Mouse (Mus musculus) MEL (cell line): Measurements from ENCODE around the gene Ankfy1. TPM values are rescaled to one million over a fixed set of nuclear protein-coding genes. Genes with fewer than 3 reads are reported as not detected.

Source experiments
- DNase-seq: peaks from one replicate; pipeline ENCODE4 v3.0.0; 2011; ENCODE audit warnings: low read depth, low spot score
- H3K27ac ChIP-seq: 2 replicates; pipeline ENCODE4 v1.5.1; 2012; ENCODE audit warnings: low read depth, mild to moderate bottlenecking, control low read depth, low read length, moderate library complexity; ENCODE audit not compliant: control insufficient read depth
- H3K27me3 ChIP-seq, 2 experiments: fragments of 150-350 bp in 1 of 2; sonication (generic) in 1 of 2; 2 replicates each; pipeline ENCODE4 v1.6.1; 2012; ENCODE audit warnings: low read length in 2 of 2, mild to moderate bottlenecking in 2 of 2, improper control_type of control experiment in 1 of 2, moderate library complexity in 1 of 2; ENCODE audit not compliant: insufficient read depth in 2 of 2, control insufficient read depth in 1 of 2
- H3K36me3 ChIP-seq, 2 experiments: 2 replicates each; pipeline ENCODE4 v1.6.1; 2012 to 2014; ENCODE audit warnings: low read length in 2 of 2, improper control_type of control experiment in 1 of 2, inconsistent platforms in 1 of 2, mild to moderate bottlenecking in 1 of 2; ENCODE audit not compliant: insufficient read depth in 2 of 2, control insufficient read depth in 1 of 2
- H3K4me1 ChIP-seq, 2 experiments: fragments of 150-350 bp in 1 of 2; sonication (generic) in 1 of 2; 2 replicates each; pipeline ENCODE4 v1.6.1; 2012; ENCODE audit warnings: low read length in 2 of 2, improper control_type of control experiment in 1 of 2, mild to moderate bottlenecking in 1 of 2; ENCODE audit not compliant: insufficient read depth in 2 of 2, control insufficient read depth in 1 of 2
- H3K4me3 ChIP-seq, 2 experiments: fragments of 150-350 bp in 1 of 2; sonication (generic) in 1 of 2; 2 replicates each; pipeline ENCODE4 v1.5.1; 2012; ENCODE audit warnings: low read depth in 2 of 2, low read length in 2 of 2, mild to moderate bottlenecking in 2 of 2, moderate library complexity in 2 of 2, control low read depth in 1 of 2, improper control_type of control experiment in 1 of 2; ENCODE audit not compliant: control insufficient read depth in 1 of 2, insufficient read depth in 1 of 2
- H3K79me2 ChIP-seq: 2 replicates; pipeline ENCODE4 v1.6.1; 2012; ENCODE audit warnings: mild to moderate bottlenecking, low read length, moderate library complexity; ENCODE audit not compliant: control insufficient read depth, poor library complexity, insufficient read depth
- H3K9ac ChIP-seq: 2 replicates; pipeline ENCODE4 v1.6.1; 2012; ENCODE audit warnings: low read depth, mild to moderate bottlenecking, control low read depth, low read length, moderate library complexity; ENCODE audit not compliant: control insufficient read depth, poor library complexity, severe bottlenecking
- H3K9me3 ChIP-seq: fragments of 150-350 bp; sonication (generic); replicated peaks from 2 replicates; pipeline ENCODE4 v1.6.1; 2012; ENCODE audit warnings: mild to moderate bottlenecking, low read length, improper control_type of control experiment, moderate library complexity; ENCODE audit not compliant: insufficient read depth
- CHD1 ChIP-seq: IDR thresholded peaks from 2 replicates; pipeline ENCODE4 v1.6.1; 2012; ENCODE audit warnings: low read depth, mild to moderate bottlenecking, inconsistent platforms, low read length, improper control_type of control experiment
- CHD2 ChIP-seq: IDR thresholded peaks from 2 replicates; pipeline ENCODE4 v1.6.1; 2011; ENCODE audit warnings: low read length, improper control_type of control experiment
- CTCF ChIP-seq, 3 experiments: IDR thresholded peaks in 2 of 3; conservative IDR thresholded peaks in 1 of 3; 2 replicates each; pipeline ENCODE4 v1.5.1; 2011 to 2012; ENCODE audit warnings: low read length in 3 of 3, low read depth in 2 of 3, mild to moderate bottlenecking in 2 of 3, improper control_type of control experiment in 1 of 3, inconsistent platforms in 1 of 3, mixed read lengths in 1 of 3, moderate library complexity in 1 of 3; ENCODE audit not compliant: control insufficient read depth in 1 of 3, insufficient read depth in 1 of 3, poor library complexity in 1 of 3, severe bottlenecking in 1 of 3
- ELF1 ChIP-seq: IDR thresholded peaks from 2 replicates; pipeline ENCODE4 v1.6.1; 2014; ENCODE audit warnings: low read depth, mild to moderate bottlenecking, inconsistent platforms, low read length, improper control_type of control experiment, moderate library complexity
- EP300 ChIP-seq, 2 experiments: IDR thresholded peaks; 2 replicates each; pipeline ENCODE4 v1.6.1; 2011; ENCODE audit warnings: improper control_type of control experiment in 2 of 2, low read length in 2 of 2, low read depth in 1 of 2, mild to moderate bottlenecking in 1 of 2
- ETS1 ChIP-seq: IDR thresholded peaks from 2 replicates; pipeline ENCODE4 v1.6.1; 2012; ENCODE audit warnings: low read depth, mild to moderate bottlenecking, inconsistent platforms, low read length, improper control_type of control experiment, moderate library complexity
- GABPA ChIP-seq: IDR thresholded peaks from 2 replicates; pipeline ENCODE4 v1.6.1; 2012; ENCODE audit warnings: low read depth, mild to moderate bottlenecking, inconsistent platforms, low read length, improper control_type of control experiment, moderate library complexity
- GATA1 ChIP-seq: IDR thresholded peaks from 2 replicates; pipeline ENCODE4 v1.6.1; 2011; ENCODE audit warnings: low read depth, low read length, improper control_type of control experiment
- HCFC1 ChIP-seq: IDR thresholded peaks from 2 replicates; pipeline ENCODE4 v1.6.1; 2012; ENCODE audit warnings: low read depth, mild to moderate bottlenecking, inconsistent platforms, low read length, improper control_type of control experiment, moderate library complexity
- JUND ChIP-seq: IDR thresholded peaks from 2 replicates; pipeline ENCODE4 v1.6.1; 2011; ENCODE audit warnings: low read depth, mild to moderate bottlenecking, improper control_type of control experiment, low read length
- MAFK ChIP-seq: IDR thresholded peaks from 2 replicates; pipeline ENCODE4 v1.6.1; 2011; ENCODE audit warnings: low read depth, mild to moderate bottlenecking, low read length, improper control_type of control experiment, borderline replicate concordance
- MAX ChIP-seq: IDR thresholded peaks from 2 replicates; pipeline ENCODE4 v1.6.1; 2011; ENCODE audit warnings: low read length, improper control_type of control experiment
- MXI1 ChIP-seq: IDR thresholded peaks from 2 replicates; pipeline ENCODE4 v1.6.1; 2011; ENCODE audit warnings: mild to moderate bottlenecking, low read depth, low read length, improper control_type of control experiment
- MYB ChIP-seq: IDR thresholded peaks from 2 replicates; pipeline ENCODE4 v1.6.1; 2011; ENCODE audit warnings: mild to moderate bottlenecking, low read depth, low read length, improper control_type of control experiment
- MYC ChIP-seq: IDR thresholded peaks from 2 replicates; pipeline ENCODE4 v1.6.1; 2011; ENCODE audit warnings: low read depth, mild to moderate bottlenecking, low read length, improper control_type of control experiment, moderate library complexity
- NELFE ChIP-seq: IDR thresholded peaks from 2 replicates; pipeline ENCODE4 v1.6.1; 2011; ENCODE audit warnings: low read depth, low read length, improper control_type of control experiment
- RCOR1 ChIP-seq: IDR thresholded peaks from 2 replicates; pipeline ENCODE4 v1.6.1; 2012; ENCODE audit warnings: low read depth, mild to moderate bottlenecking, inconsistent platforms, low read length, improper control_type of control experiment
- SIN3A ChIP-seq: IDR thresholded peaks from 2 replicates; pipeline ENCODE4 v1.6.1; 2012; ENCODE audit warnings: low read length, improper control_type of control experiment, inconsistent platforms
- SMC3 ChIP-seq: IDR thresholded peaks from 2 replicates; pipeline ENCODE4 v1.6.1; 2011; ENCODE audit warnings: low read depth, low read length, improper control_type of control experiment
- TAL1 ChIP-seq: IDR thresholded peaks from 2 replicates; pipeline ENCODE4 v1.6.1; 2012; ENCODE audit warnings: mild to moderate bottlenecking, inconsistent platforms, low read length, moderate library complexity, mixed read lengths
- TBP ChIP-seq: IDR thresholded peaks from 2 replicates; pipeline ENCODE4 v1.8.0; 2011; ENCODE audit warnings: low read depth, low read length, improper control_type of control experiment
- TCF12 ChIP-seq: IDR thresholded peaks from 2 replicates; pipeline ENCODE4 v1.6.1; 2014; ENCODE audit warnings: low read depth, mild to moderate bottlenecking, inconsistent platforms, low read length, improper control_type of control experiment, moderate library complexity
- USF1 ChIP-seq: IDR thresholded peaks from 2 replicates; pipeline ENCODE4 v1.6.1; 2014; ENCODE audit warnings: low read depth, mild to moderate bottlenecking, inconsistent platforms, low read length, improper control_type of control experiment, moderate library complexity
- USF2 ChIP-seq, 2 experiments: IDR thresholded peaks; 2 replicates each; pipeline ENCODE4 v1.6.1; 2011 to 2012; ENCODE audit warnings: improper control_type of control experiment in 2 of 2, low read length in 2 of 2, borderline replicate concordance in 1 of 2, inconsistent platforms in 1 of 2, low read depth in 1 of 2, mild to moderate bottlenecking in 1 of 2; ENCODE audit not compliant: insufficient read depth in 1 of 2
- ZNF384 ChIP-seq: IDR thresholded peaks from 2 replicates; pipeline ENCODE4 v1.6.1; 2012; ENCODE audit warnings: low read depth, mild to moderate bottlenecking, inconsistent platforms, low read length, improper control_type of control experiment
- polyA plus RNA-seq, 2 experiments: library from polyadenylated mRNA; stranded (reverse) in 1 of 2; unstranded in 1 of 2; fragments of >175 nt in 1 of 2; fragments of >200 nt in 1 of 2; gene quantifications; 2 replicates each; pipeline versions ENCODE4 v1.2.1 to v1.2.4; 2012; ENCODE audit warnings: low replicate concordance in 2 of 2, low read depth in 1 of 2; ENCODE audit not compliant: insufficient read length in 2 of 2, insufficient read depth in 1 of 2, missing spikeins in 1 of 2
- total RNA-seq: library from RNA; depleted of rRNA; stranded (reverse); fragments of 300-350 nt; gene quantifications from 2 replicates; pipeline ENCODE4 v1.2.3, GENCODE M21; 2012

The Ankfy1 gene
- total and polyA plus RNA-seq, 3 experiments, result 60.6 to 153 (median 148) TPM

DNA sequence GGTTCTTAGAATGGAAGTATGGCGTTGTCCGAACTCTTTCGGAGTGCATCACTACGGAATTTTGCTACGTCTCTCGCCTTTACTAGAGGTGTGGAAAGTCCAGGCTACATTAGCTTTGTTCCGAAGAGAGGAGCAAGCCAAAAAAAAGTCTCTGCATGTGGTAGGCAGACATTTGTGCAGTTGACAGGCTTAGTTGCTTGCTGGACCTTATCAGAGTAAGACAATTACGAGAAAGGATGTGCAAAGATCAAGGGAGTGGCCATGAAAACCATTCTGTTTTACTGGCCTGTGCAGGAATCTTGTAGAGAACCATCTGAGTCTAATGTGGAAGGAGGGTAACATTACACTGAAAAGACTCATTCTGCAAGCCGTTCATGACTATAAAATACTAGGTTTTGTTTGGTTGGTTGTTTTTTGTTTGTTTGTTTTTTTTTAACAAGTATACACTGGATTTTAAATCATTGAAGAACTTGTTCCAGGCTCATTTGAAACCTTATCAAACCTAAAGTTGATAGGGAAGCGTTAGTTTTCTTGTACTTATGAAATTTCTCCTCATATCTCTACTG lies 107.0 kb downstream of the Ankfy1 start:
- peak overlapping the region; percentile 83 for H3K9ac ChIP-seq
- H3K4me1 ChIP-seq, result peaks cover 9 to 19% of the 10 kb centered on the region in 2 experiments
- DNase-seq, result peak; percentile 80
- TF ChIP-seq CTCF (IDR thresholded peaks at IDR 0.05 in 2 of 3, conservative IDR thresholded peaks at IDR 0.05 in 1 of 3; ENCODE audit: control insufficient read depth in 1 of 3, insufficient read depth in 1 of 3, low read depth in 2 of 3, low read length in 3 of 3, poor library complexity in 1 of 3, severe bottlenecking in 1 of 3) (no peak), HCFC1 (peak; percentile 17; the same call in 1 of the 2 replicates), MYC (peak; percentile 73), ELF1 (no peak), TAL1 (no peak), EP300 (IDR thresholded peaks at IDR 0.05; ENCODE audit: low read depth in 1 of 2, low read length in 2 of 2) (peak in 1 of 2 experiments; percentile 37; a peak in 1 of 4 replicates), USF2 (IDR thresholded peaks at IDR 0.05; ENCODE audit: borderline replicate concordance in 1 of 2, insufficient read depth in 1 of 2, low read depth in 1 of 2, low read length in 2 of 2) (no peak), TBP (peak; percentile 65), NELFE (no peak), TCF12 (no peak), SIN3A (peak; percentile 86), USF1 (no peak), SMC3 (no peak), MAX (no peak), CHD2 (no peak), GATA1 (peak; percentile 29), ZNF384 (peak; percentile 50), MXI1 (peak; percentile 71; the same call in 1 of the 2 replicates), GABPA (no peak), JUND (no peak), CHD1 (0 out of 2 replicates have a peak, but pooled peaks have one; percentile 79)
- no peaks in the 10 kb centered on the region for H3K9me3 ChIP-seq
- H3K27me3 ChIP-seq, result no peaks in the 10 kb centered on the region
- peak overlapping the region; percentile 63 to 81 for H3K4me3 ChIP-seq
- peak overlapping the region; percentile 63 for H3K27ac ChIP-seq
- peaks cover 31% of the 10 kb centered on the region for H3K79me2 ChIP-seq
- H3K36me3 ChIP-seq, result peaks cover 0 to 35% of the 10 kb centered on the region in 2 experiments; a peak in 3 of 4 replicates

DNA sequence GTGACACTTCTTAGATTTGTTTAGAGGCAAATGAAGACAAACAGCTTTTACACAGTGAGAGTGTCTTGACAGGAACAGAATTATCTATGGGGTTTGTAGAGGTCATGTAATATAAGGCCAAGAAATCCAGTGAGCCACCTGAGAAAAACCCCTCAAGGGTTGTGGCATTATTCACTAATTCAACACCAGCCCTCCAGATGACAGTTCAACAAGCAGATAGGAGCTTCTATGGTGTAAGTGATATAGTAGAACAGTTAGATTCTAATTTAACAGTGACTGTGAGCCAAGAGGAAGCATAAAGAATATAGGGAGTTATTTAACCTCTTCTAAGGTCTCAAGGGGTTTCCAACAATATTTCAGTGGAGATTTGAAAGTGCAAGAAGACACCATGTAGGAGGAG lies 108.3 kb downstream of the Ankfy1 start:
- H3K36me3 ChIP-seq, result peaks cover 0 to 33% of the 10 kb centered on the region in 2 experiments; a peak in 3 of 4 replicates
- H3K27ac ChIP-seq, result peak overlapping the region; percentile 11; the same call in 1 of the 2 replicates
- peak overlapping the region; percentile 16; the same call in 1 of the 2 replicates for H3K9ac ChIP-seq
- DNase-seq, result peak; percentile 63
- H3K27me3 ChIP-seq, result no peaks in the 10 kb centered on the region
- peak overlapping the region in 1 of 2 experiments; percentile 4; a peak in 1 of 4 replicates for H3K4me3 ChIP-seq
- TF ChIP-seq TBP, result no peak
- peak; percentile 56; the same call in 1 of the 2 replicates for TF ChIP-seq SIN3A
- TF ChIP-seq MAX, result no peak
- TF ChIP-seq ETS1, result peak; percentile 36; the same call in 1 of the 2 replicates
- TF ChIP-seq USF1, result no peak
- TF ChIP-seq NELFE, result no peak
- no peak for TF ChIP-seq ELF1
- no peak for TF ChIP-seq GATA1
- TF ChIP-seq SMC3, result 0 out of 2 replicates have a peak, but pooled peaks have one; percentile 7
- TF ChIP-seq MYB, result peak; percentile 53; the same call in 1 of the 2 replicates
- TF ChIP-seq MAFK, result no peak
- TF ChIP-seq USF2 (IDR thresholded peaks at IDR 0.05; ENCODE audit: borderline replicate concordance in 1 of 2, insufficient read depth in 1 of 2, low read depth in 1 of 2, low read length in 2 of 2), result no peak
- TF ChIP-seq RCOR1, result 0 out of 2 replicates have a peak, but pooled peaks have one; percentile 12
- TF ChIP-seq TCF12, result peak; percentile 53; the same call in 1 of the 2 replicates
- no peak for TF ChIP-seq ZNF384
- TF ChIP-seq MXI1, result no peak
- peak; percentile 43; the same call in 1 of the 2 replicates for TF ChIP-seq TAL1
- peak; percentile 73 to 88 for TF ChIP-seq EP300 (IDR thresholded peaks at IDR 0.05; ENCODE audit: low read depth in 1 of 2, low read length in 2 of 2)
- H3K9me3 ChIP-seq, result no peaks in the 10 kb centered on the region
- H3K4me1 ChIP-seq, result peaks cover 6 to 15% of the 10 kb centered on the region in 2 experiments
- peaks cover 37% of the 10 kb centered on the region for H3K79me2 ChIP-seq
